Mouse (Mus musculus): ENCODE data around the gene Plbd2.
A peak's percentile ranks its signal among the peaks of the same experiment; 100 is the strongest.

Plbd2 gene

DNA sequence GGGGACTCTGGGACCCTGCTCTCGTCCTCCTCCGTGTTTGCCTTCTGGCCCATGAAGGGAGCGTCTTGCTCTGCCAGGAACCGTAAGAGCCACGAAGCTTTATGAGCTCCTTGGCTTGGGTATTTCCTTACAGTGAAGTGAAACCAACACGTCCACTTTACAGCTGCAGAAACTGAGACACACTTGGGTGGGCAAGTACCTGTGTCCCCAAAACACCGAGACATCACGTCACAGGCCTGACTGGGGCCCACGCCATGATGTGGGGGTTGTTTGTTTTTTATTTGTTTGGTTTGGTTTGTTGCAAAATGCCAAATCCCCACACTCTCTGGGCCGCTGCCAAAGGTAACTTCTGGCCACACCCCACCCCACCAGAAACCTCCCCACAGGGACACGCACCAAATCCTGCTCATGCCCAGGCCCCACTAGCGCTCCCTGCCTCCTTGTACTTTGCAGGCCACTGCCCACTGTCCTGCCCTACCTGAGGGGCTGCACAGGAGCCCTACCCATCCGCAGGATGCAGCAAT lies 7.7 kb downstream of the Plbd2 start:
- no peak for TF ChIP-seq GATA4 (IDR thresholded peaks at IDR 0.05; ENCODE audit: insufficient replicate concordance, low read length)

DNA sequence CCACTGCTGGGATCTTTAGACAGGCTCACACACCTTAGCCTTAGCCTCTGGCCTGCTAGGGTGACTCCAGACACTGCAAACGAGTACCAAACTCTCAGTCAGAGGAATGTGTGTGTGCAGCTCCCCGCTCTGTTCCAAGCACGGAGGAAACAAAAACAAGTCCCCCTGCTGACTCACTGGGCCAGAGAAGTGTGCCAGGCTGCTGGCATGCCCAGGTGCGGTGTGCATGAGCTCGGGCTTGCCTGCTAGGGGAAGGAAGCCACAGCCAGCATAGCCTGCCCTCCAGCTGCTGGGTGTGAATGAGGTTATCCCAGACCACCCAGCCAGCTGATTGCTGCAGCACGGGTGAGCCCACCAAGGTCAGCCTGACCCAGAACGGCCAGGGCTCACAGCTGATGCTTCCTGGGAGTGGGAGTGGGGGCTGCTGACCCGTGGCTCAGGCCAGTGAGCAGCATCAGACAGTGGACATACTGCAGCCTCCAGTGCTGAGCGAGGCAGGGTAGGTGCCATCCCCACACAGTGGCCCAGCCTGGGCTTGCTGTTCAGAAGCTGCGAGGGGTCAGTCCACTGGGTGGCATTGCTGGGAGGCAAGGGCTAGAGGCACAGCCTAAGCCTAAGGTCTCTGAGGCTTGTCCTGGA lies 8.2 kb downstream of the Plbd2 start:
- TF ChIP-seq GATA4 (IDR thresholded peaks at IDR 0.05; ENCODE audit: insufficient replicate concordance, low read length): no peak

DNA sequence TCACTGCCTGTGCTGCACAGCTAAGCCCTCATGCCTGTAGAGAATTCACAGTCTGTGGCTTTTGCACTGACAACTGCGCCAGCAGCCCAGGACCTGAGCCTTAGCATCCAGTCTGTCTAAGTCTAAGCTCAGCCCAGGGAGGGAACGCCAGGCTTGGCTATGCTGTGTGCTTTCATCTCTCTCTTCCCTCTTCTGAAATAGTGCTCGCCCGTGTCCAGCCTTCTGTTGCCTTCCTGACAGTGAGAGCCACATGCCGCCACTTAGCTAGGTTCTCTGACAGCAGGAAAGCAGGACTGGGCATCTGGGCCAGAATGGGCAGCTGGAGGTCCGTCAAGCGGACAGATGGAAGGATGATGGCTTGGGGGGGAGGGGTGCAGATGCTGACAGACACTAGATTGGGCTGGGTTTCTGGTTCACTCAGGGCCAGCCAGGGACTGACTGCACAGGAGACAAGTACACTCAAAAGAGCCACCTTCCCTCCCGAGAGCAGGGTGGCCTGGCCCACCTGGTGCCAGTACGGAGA lies 9.5 kb downstream of the Plbd2 start:
- no peak for TF ChIP-seq GATA4 (IDR thresholded peaks at IDR 0.05; ENCODE audit: insufficient replicate concordance, low read length)

DNA sequence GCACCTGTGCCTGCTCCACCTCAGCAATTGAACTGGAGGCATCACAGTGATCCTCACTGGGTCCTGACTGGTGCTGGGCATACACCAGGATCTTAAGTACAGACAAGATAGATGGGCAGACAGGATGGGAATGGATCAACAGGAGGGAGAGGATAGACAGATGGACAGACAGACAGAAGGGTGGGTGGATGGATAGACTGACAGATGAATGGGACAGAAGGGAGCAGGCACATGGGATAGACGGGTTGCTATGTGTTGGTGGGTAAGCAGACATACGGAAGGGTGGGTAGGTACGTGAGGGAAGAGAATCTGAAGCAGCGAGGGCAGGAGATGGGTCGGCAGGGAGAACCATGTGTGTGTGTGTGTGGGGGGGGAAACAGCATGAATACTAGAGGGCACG lies 10.0 kb downstream of the Plbd2 start:
- TF ChIP-seq GATA4 (IDR thresholded peaks at IDR 0.05; ENCODE audit: insufficient replicate concordance, low read length): no peak

DNA sequence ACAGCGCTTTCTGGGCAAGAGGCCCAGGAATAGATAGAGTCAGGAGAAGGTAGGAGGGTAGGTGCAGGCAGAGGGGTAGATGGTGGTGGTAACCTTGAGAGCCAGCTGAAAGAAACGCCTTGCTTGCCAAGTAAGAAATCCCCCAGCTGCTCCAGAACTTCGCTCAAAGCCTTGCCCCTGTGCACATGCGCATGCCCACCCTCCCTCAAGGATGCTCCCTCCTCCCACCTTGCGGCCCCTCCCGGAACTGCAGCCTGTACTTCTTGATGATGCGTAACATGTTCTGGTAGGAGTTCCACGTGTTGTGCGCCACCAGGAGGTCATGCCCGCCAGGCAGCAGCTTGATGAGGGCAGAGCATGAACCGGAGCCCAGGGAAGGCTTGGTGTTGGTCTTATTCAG lies 11.0 kb downstream of the Plbd2 start:
- TF ChIP-seq GATA4 (IDR thresholded peaks at IDR 0.05; ENCODE audit: insufficient replicate concordance, low read length): no peak

DNA sequence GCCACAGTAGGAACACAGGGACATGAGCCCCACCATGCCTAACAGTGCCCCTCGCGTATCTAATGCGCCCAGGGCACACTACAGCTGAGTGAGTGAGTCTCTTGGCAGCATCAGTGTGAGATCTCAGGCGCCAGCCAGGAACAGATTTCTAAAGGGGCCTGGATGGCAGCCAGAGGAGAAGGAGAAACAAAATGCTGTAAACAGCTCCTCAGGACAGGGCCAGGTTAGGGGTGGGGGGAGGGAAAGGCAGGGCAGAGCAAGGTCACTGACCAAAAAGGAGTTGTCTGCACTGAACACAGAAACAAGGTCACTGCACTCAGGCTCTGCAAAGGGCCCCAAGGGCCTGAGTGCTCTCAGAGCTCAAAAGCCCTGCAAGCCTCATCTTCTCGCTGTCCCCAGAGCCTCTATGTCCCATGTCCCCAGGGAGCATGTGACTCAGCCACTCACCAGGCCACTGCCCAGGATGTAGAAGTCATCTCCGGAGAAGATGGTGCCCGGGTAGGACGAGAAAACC lies 12.7 kb downstream of the Plbd2 start:
- TF ChIP-seq GATA4 (IDR thresholded peaks at IDR 0.05; ENCODE audit: insufficient replicate concordance, low read length): no peak

DNA sequence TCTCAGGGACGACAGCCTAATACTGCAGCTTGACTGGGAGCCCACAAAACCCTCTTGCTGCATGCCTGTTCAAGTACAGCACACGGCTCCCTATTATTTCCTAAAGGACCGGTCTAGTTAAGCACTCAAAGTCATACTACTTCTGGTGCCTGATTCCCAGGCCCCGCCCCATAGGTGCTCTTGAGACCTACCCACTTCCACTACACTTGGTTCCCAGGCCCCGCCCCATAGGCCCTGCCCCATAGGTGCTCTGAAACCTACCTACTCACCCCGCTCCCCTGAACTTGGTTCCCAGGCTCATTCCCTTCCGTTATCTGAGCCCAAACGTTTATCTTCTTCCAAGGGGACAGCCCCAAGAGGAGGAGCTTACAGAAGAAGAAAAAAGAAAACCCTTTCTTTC lies 15.6 kb downstream of the Plbd2 start:
- TF ChIP-seq GATA4 (IDR thresholded peaks at IDR 0.05; ENCODE audit: insufficient replicate concordance, low read length): no peak

DNA sequence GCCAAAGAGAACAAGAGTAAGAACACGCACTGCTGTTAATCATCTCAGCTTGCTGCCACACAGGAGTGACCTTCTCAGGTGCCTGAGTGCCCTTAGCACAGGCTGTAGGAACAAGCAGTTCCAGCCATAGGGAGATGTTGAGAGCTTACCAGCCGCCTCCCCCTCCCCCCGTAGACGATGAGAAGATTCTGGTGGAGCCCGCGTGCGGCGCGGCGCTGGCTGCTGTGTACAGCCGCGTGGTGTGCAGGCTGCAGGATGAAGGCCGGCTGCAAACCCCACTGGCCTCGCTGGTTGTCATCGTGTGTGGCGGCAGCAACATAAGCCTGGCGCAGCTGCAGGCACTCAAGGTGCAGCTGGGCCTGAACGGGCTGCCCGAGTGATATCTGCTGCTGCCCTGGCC lies 20.0 kb downstream of the Plbd2 start:
- no peak for TF ChIP-seq GATA4 (IDR thresholded peaks at IDR 0.05; ENCODE audit: insufficient replicate concordance, low read length)

DNA sequence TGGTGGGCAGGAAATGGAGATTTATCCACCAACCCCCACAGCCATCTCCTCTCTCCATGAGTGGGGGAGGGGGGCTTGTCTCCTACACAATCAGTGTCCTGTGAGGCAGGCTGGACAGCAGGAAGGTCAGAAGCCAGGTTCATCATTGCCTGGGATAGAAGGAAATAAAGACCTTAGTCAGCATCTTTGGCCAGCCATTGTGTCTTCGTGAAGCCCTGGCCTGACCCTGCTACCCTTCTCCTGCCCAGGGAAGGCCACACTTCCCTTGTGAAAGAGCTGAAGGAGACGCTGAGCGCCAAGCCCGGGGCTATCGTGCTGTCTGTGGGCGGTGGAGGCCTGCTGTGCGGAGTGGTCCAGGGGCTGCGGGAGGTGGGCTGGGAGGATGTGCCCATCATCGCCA lies 22.2 kb downstream of the Plbd2 start:
- no peak for TF ChIP-seq GATA4 (IDR thresholded peaks at IDR 0.05; ENCODE audit: insufficient replicate concordance, low read length)

DNA sequence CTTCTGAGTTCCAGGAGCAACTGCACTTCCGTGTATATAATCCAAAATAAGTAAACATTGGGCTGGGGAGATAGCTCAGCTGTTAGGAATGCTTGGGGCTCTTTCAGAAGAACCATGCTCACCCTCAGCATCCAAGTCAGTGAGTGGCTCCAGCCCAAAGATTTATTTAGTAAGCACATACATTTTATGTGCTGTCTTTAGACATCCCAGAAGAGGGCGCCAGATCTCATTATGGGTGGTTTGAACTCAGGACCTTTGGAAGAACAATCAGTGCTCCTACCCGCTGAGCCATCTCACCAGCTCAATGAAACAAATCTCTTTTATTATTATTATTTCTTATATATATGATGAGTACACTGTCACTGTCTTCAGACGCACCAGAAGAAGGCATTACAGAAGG lies 23.9 kb downstream of the Plbd2 start:
- no peak for TF ChIP-seq GATA4 (IDR thresholded peaks at IDR 0.05; ENCODE audit: insufficient replicate concordance, low read length)

DNA sequence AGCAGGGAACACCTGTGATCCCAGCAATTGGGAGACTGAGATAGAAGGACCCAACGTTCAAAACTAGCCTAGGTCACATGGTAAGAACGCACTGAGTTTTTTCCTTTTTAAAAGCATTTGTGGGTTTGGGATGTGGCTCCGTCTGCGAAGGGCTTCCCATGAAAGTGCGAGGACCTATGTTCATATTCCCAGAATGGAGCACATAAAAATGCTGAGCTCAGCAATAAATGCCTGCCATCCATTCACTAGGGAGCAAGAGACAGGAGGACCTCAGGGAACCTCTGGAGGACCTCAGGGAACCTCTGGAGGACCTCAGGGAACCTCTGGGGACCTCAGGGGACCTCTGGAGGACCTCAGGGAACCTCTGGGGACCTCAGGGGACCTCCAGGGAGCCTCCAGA lies 25.4 kb downstream of the Plbd2 start:
- no peak for TF ChIP-seq GATA4 (IDR thresholded peaks at IDR 0.05; ENCODE audit: insufficient replicate concordance, low read length)

DNA sequence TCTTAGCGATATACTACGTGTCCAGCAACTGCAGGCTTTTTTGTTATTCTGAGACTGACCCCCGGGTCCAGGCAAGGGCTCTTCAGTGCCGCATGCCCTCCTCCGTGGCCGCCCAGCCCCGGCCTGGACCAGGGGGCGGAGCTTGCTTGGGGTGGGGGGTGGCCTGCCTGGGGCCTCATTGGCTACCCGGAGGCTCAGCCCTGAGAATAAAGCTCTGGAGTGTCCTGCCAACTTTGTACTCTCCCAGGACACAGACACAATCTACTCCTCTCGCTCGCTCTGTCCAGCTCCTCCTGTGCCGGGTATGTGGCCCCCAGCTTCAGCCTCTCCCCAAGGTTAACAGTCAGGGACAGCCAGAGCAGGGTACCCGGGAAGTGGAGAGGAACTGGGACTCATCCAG lies 27.1 kb downstream of the Plbd2 start, which contains the start of gene Sds:
Sds (plus strand) TSS at position 231 of the 400 bp plus-strand sequence.
- TF ChIP-seq GATA4 (IDR thresholded peaks at IDR 0.05; ENCODE audit: insufficient replicate concordance, low read length): no peak

DNA sequence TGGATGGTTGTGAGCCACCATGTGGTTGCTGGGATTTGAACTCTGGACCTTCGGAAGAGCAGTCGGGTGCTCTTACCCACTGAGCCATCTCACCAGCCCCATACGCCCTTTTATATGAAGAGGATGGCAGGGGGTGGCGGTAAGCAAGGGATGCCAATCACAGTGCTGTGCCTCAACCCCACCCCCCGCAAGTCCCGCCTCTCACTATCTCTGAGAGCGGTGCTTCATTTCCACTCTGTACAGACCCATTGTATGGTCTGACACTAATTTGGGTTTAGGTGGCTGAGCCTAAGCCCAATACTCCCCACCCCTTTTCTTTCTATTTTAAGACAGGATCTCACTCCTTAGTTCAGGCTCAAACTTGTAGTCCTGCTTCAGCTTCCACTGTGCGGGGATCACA lies 27.6 kb downstream of the Plbd2 start:
- no peak for TF ChIP-seq GATA4 (IDR thresholded peaks at IDR 0.05; ENCODE audit: insufficient replicate concordance, low read length)

DNA sequence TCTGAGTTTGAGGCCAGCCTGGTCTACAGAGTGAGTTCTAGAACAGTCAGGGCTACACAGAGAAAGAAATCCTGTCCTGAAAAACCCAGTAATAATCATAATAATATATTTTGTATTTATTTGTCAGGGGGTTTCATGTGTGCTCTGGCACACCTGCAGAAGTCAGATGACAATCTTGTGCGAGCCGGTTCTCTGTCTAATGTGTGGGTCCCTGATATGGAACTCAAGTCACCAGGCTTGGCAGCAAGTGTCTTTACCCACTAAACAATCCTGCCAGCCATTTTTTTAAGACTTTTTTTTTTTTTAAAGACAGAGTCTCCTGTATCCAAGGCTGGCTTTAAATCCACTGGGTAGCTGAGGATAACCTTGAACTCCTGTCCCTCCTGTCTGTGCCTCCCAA lies 30.1 kb downstream of the Plbd2 start:
- no peak for TF ChIP-seq GATA4 (IDR thresholded peaks at IDR 0.05; ENCODE audit: insufficient replicate concordance, low read length)

DNA sequence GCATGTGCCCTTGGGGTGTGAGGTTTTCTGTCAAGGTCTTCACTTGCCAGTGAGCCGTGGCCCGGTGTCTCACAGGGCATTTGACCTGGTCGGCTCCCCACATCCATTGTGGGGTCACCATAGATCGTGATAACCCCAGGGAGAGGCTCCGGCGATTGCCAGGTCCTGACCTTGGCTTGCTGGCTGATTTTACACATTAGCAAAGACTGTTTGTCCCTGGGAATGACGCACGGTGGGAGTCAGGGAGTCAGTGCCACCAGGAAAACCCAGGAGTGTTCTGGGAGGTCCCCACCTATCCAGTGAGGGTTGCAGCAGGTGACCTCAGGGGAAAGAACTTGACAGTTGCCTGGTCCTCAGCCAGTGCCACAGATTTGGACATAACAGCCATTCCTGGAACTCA lies 30.7 kb downstream of the Plbd2 start, which contains the start of gene Sdsl:
Sdsl (minus strand) TSS at position 41 of the 400 bp plus-strand sequence.
- peak; percentile 65; the same call in 1 of the 2 replicates for TF ChIP-seq GATA4 (IDR thresholded peaks at IDR 0.05; ENCODE audit: insufficient replicate concordance, low read length)

DNA sequence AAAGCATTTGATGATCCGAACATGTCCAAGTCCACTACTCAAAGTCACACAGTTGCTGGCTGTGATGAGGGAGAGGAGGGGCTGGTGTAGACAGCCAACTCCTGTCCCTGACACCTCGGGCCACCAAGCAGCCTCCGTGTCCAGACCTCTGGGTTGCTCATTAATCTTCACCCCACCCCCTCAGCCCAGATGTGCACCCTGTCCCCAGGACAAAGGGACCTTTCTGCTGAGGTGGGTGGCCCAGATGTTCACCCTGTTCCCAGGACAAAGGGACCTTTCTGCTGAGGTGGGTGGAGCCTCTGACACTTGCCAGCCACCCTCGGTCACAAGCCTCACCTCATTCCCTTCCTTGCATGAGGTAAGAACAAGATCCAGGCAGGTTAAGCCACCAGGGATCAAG lies 31.9 kb downstream of the Plbd2 start:
- peak; percentile 17; the same call in 1 of the 2 replicates for TF ChIP-seq GATA4 (IDR thresholded peaks at IDR 0.05; ENCODE audit: insufficient replicate concordance, low read length)

DNA sequence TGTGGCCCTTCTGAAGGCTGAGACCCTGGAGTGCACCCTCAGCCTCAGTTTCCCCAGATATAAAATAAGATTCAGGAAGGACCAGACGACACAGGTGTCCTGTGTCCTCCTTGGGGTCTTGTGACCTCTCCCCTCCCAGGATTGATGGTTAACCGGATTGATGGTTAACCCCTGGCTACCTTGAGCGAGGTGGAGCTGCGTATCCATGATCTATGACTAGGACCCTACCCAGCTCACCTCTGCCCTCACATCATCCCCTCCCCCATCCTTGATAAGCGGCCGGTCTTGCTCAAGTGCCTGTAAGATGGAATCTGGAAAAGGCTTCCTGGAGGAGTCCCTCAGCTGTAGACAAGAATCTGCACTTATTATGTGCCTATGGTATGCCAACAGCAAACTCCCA lies 34.6 kb downstream of the Plbd2 start:
- TF ChIP-seq GATA4 (IDR thresholded peaks at IDR 0.05; ENCODE audit: insufficient replicate concordance, low read length): peak; percentile 6; the same call in 1 of the 2 replicates
